Mouse (Mus musculus) midbrain, embryonic 16.5 days (tissue): ENCODE measurements around the gene Sh3kbp1. TPM values are rescaled to one million over a fixed set of nuclear protein-coding genes. Genes with fewer than 3 reads are reported as not detected.

Experiments
- ATAC-seq: fragments of 200-750 bp; cut with Nextera tagmentation; 2 replicates; pipeline ENCODE4 v1.8.0; 2017; ENCODE audit warnings: moderate TSS enrichment
- H3K27ac ChIP-seq: fragments of 300-500 bp; sonication (generic); 2 replicates; pipeline ENCODE4 v1.5.1; 2014; ENCODE audit warnings: mild to moderate bottlenecking, low read length, mixed read lengths
- H3K27me3 ChIP-seq: fragments of 300-500 bp; sonication (generic); 2 replicates; pipeline ENCODE4 v1.6.1; 2014; ENCODE audit warnings: low read depth, low read length, mixed read lengths; ENCODE audit not compliant: control insufficient read depth, insufficient read depth
- H3K36me3 ChIP-seq: fragments of 300-500 bp; sonication (generic); 2 replicates; pipeline ENCODE4 v1.6.1; 2014; ENCODE audit warnings: mild to moderate bottlenecking, low read length, moderate library complexity, mixed read lengths; ENCODE audit not compliant: control insufficient read depth, insufficient read depth
- H3K4me1 ChIP-seq: fragments of 300-500 bp; sonication (generic); 2 replicates; pipeline ENCODE4 v1.6.1; 2014; ENCODE audit warnings: mild to moderate bottlenecking, low read length, mixed read lengths; ENCODE audit not compliant: control insufficient read depth, insufficient read depth
- H3K4me2 ChIP-seq: fragments of 300-500 bp; sonication (generic); 2 replicates; pipeline ENCODE4 v1.6.1; 2014; ENCODE audit warnings: mild to moderate bottlenecking, low read length, mixed read lengths
- H3K4me3 ChIP-seq: fragments of 300-500 bp; sonication (generic); 2 replicates; pipeline ENCODE4 v1.5.1; 2014; ENCODE audit warnings: low read depth, mild to moderate bottlenecking, low read length, moderate library complexity, mixed read lengths
- H3K9ac ChIP-seq: fragments of 300-500 bp; sonication (generic); 2 replicates; pipeline ENCODE4 v1.6.1; 2014; ENCODE audit warnings: low read depth, low read length, mixed read lengths
- H3K9me3 ChIP-seq: fragments of 300-500 bp; sonication (generic); replicated peaks from 2 replicates; pipeline ENCODE4 v1.6.1; 2014; ENCODE audit warnings: mild to moderate bottlenecking, low read length, mixed read lengths; ENCODE audit not compliant: control insufficient read depth, poor library complexity, severe bottlenecking
- WGBS: fragments of 180-500 bp; shearing (Covaris S2); extraction: QIAGEN DNeasy Blood & Tissue Kit; methylation state at CpG from one replicate; pipeline ENCODE4 v1.1.7; 2014; 5-methylcytosine and 5-hydroxymethylcytosine counted together
- polyA plus RNA-seq: library from polyadenylated mRNA; unstranded; fragments of >200 nt; fragmentation: Nextera tagmentation; extraction: Ambion mirVana; gene quantifications from 2 replicates; pipeline ENCODE4 v1.2.1, GENCODE M21; 2015

Gene Sh3kbp1
- polyA plus RNA-seq, 1 experiment from 2014 or later, result 46.3 TPM

GRCm38 (mm10) chrX:159924759-159925158, 297.7 kb downstream of the Sh3kbp1 start:
- Histone ChIP-seq H3K27me3 (no peaks in the 10 kb centered on the region; the same call in 1 of the 2 replicates), H3K9ac (no peak overlapping the region), H3K9me3 (no peaks in the 10 kb centered on the region), H3K4me1 (no peaks in the 10 kb centered on the region), H3K4me2 (no peak overlapping the region), H3K27ac (no peak overlapping the region), H3K4me3 (no peak overlapping the region), H3K36me3 (no peaks in the 10 kb centered on the region)
- 92% methylated on average over 5 of the region's 6 CpGs for WGBS
- ATAC-seq, result no peak

GRCm38 (mm10) chrX:159928165-159928564, 301.1 kb downstream of the Sh3kbp1 start:
- H3K4me2 ChIP-seq, result no peak overlapping the region
- H3K36me3 ChIP-seq, result no peaks in the 10 kb centered on the region
- no peaks in the 10 kb centered on the region for H3K4me1 ChIP-seq
- no peaks in the 10 kb centered on the region; the same call in 1 of the 2 replicates for H3K27me3 ChIP-seq
- WGBS, result 52% methylated on average over 5 of the region's 5 CpGs
- no peak overlapping the region for H3K9ac ChIP-seq
- H3K27ac ChIP-seq, result no peak overlapping the region
- no peak overlapping the region for H3K4me3 ChIP-seq
- no peaks in the 10 kb centered on the region for H3K9me3 ChIP-seq
- no peak for ATAC-seq

GRCm38 (mm10) chrX:159928834-159929233, 301.8 kb downstream of the Sh3kbp1 start:
- H3K4me1 ChIP-seq, result no peaks in the 10 kb centered on the region
- no peak overlapping the region for H3K4me2 ChIP-seq
- H3K36me3 ChIP-seq, result no peaks in the 10 kb centered on the region
- no peak overlapping the region for H3K9ac ChIP-seq
- no peak overlapping the region for H3K4me3 ChIP-seq
- no peak for ATAC-seq
- 69% methylated on average over 3 of the region's 3 CpGs for WGBS
- no peak overlapping the region for H3K27ac ChIP-seq
- no peaks in the 10 kb centered on the region for H3K9me3 ChIP-seq
- H3K27me3 ChIP-seq, result no peaks in the 10 kb centered on the region; the same call in 1 of the 2 replicates

- Histone ChIP-seq H3K9ac (no peak overlapping the region), H3K4me3 (no peak overlapping the region), H3K4me1 (no peaks in the 10 kb centered on the region), H3K36me3 (no peaks in the 10 kb centered on the region), H3K27me3 (no peaks in the 10 kb centered on the region; the same call in 1 of the 2 replicates), H3K27ac (no peak overlapping the region), H3K4me2 (no peak overlapping the region), H3K9me3 (no peaks in the 10 kb centered on the region)
- no peak for ATAC-seq
- WGBS, result 89% methylated on average over 1 of the region's 1 CpGs
Observed at GRCm38 (mm10) chrX:159932027-159932426, 305.0 kb downstream of the Sh3kbp1 start.

GRCm38 (mm10) chrX:159942569-159942968, 315.5 kb downstream of the Sh3kbp1 start:
- WGBS, result 79% methylated on average over 2 of the region's 2 CpGs

GRCm38 (mm10) chrX:159943586-159943985, 316.5 kb downstream of the Sh3kbp1 start:
- no peak for ATAC-seq
- no peak overlapping the region for H3K9ac ChIP-seq
- H3K9me3 ChIP-seq, result no peaks in the 10 kb centered on the region
- H3K27me3 ChIP-seq, result no peaks in the 10 kb centered on the region; the same call in 1 of the 2 replicates
- no peak overlapping the region for H3K4me2 ChIP-seq
- H3K27ac ChIP-seq, result no peak overlapping the region
- H3K4me3 ChIP-seq, result no peak overlapping the region
- no peaks in the 10 kb centered on the region for H3K36me3 ChIP-seq
- H3K4me1 ChIP-seq, result no peaks in the 10 kb centered on the region
- 80% methylated on average over 1 of the region's 1 CpGs for WGBS

More at GRCm38 (mm10) chrX:159942569-159942968, 315.5 kb downstream of the Sh3kbp1 start:
- no peak for ATAC-seq
- Histone ChIP-seq H3K27ac (no peak overlapping the region), H3K36me3 (no peaks in the 10 kb centered on the region), H3K9ac (no peak overlapping the region), H3K9me3 (no peaks in the 10 kb centered on the region), H3K4me3 (no peak overlapping the region), H3K27me3 (no peaks in the 10 kb centered on the region; the same call in 1 of the 2 replicates), H3K4me2 (no peak overlapping the region), H3K4me1 (no peaks in the 10 kb centered on the region)

- no peak overlapping the region for H3K9ac ChIP-seq
- H3K4me1 ChIP-seq, result no peaks in the 10 kb centered on the region
- no peak overlapping the region for H3K4me3 ChIP-seq
- WGBS, result 83% methylated on average over 7 of the region's 7 CpGs
- peaks cover 5% of the 10 kb centered on the region for H3K27me3 ChIP-seq
- H3K4me2 ChIP-seq, result no peak overlapping the region
- no peak for ATAC-seq
- H3K36me3 ChIP-seq, result no peaks in the 10 kb centered on the region
- no peak overlapping the region for H3K27ac ChIP-seq
- no peaks in the 10 kb centered on the region for H3K9me3 ChIP-seq
Observed at GRCm38 (mm10) chrX:159953546-159954429, 326.7 kb downstream of the Sh3kbp1 start.

- Histone ChIP-seq H3K36me3 (no peaks in the 10 kb centered on the region), H3K9me3 (no peaks in the 10 kb centered on the region), H3K4me1 (no peaks in the 10 kb centered on the region), H3K27ac (no peak overlapping the region), H3K4me3 (no peak overlapping the region), H3K9ac (no peak overlapping the region), H3K4me2 (no peak overlapping the region), H3K27me3 (peaks cover 5% of the 10 kb centered on the region)
- no peak for ATAC-seq
- WGBS, result 67% methylated on average over 4 of the region's 4 CpGs
Observed at GRCm38 (mm10) chrX:159954430-159954779, 327.3 kb downstream of the Sh3kbp1 start.

- H3K36me3 ChIP-seq, result no peaks in the 10 kb centered on the region
- H3K27me3 ChIP-seq, result peaks cover 5% of the 10 kb centered on the region
- 84% methylated on average over 6 of the region's 6 CpGs for WGBS
- H3K4me3 ChIP-seq, result no peak overlapping the region
- ATAC-seq, result no peak
- no peaks in the 10 kb centered on the region for H3K4me1 ChIP-seq
- no peak overlapping the region for H3K27ac ChIP-seq
- H3K4me2 ChIP-seq, result no peak overlapping the region
- H3K9ac ChIP-seq, result no peak overlapping the region
- no peaks in the 10 kb centered on the region for H3K9me3 ChIP-seq
Observed at GRCm38 (mm10) chrX:159955433-159955832, 328.4 kb downstream of the Sh3kbp1 start.
